Mouse (Mus musculus) embryonic facial prominence, embryonic 10.5 days (tissue): ENCODE measurements around the gene BC003965. TPM values are rescaled to one million over a fixed set of nuclear protein-coding genes. Genes with fewer than 3 reads are reported as not detected.

Experiments used
- polyA plus RNA-seq: library from polyadenylated mRNA; unstranded; fragments of >200 nt; fragmentation: Nextera tagmentation; extraction: Ambion mirVana; gene quantifications from 2 replicates; pipeline ENCODE4 v1.2.1, GENCODE M21; 2016

Gene BC003965
- polyA plus RNA-seq, 1 experiment from 2014 or later: 35.5 TPM

Other genes with a start within 250 kb of the BC003965 start
- gene Mapk8ip3, start 247.6 kb upstream of the BC003965 start, polyA plus RNA-seq: 40.8 and 40.9 TPM in 2 replicates
- 386 and 400 TPM in 2 replicates for gene Jpt2, start 223.9 kb upstream of the BC003965 start, polyA plus RNA-seq
- 8.3 and 8.6 TPM in 2 replicates for gene Cramp1l, start 168.8 kb upstream of the BC003965 start, polyA plus RNA-seq
- gene Ift140, start 168.5 kb upstream of the BC003965 start, polyA plus RNA-seq: 31.5 and 31.6 TPM in 2 replicates
- 10.6 and 11.0 TPM in 2 replicates for gene Tmem204, start 101.0 kb upstream of the BC003965 start, polyA plus RNA-seq
- gene Telo2, start 68.6 kb upstream of the BC003965 start, polyA plus RNA-seq: 54.0 and 55.5 TPM in 2 replicates
- 0.09 and 0.14 TPM in 2 replicates for gene Ptx4, start 63.8 kb upstream of the BC003965 start, polyA plus RNA-seq
- 24.4 and 27.5 TPM in 2 replicates for gene Clcn7, start 51.2 kb upstream of the BC003965 start, polyA plus RNA-seq
- not detected in 2 replicates for gene Ccdc154, start 22.1 kb upstream of the BC003965 start, polyA plus RNA-seq
- not detected in 2 replicates for gene Gm38655, start 9.1 kb upstream of the BC003965 start, polyA plus RNA-seq
- 9.6 and 10.9 TPM in 2 replicates for gene Unkl, start 3.8 kb downstream of the BC003965 start, polyA plus RNA-seq
- 36.1 and 41.5 TPM in 2 replicates for gene Gnptg, start 55.6 kb downstream of the BC003965 start, polyA plus RNA-seq
- 75.4 and 78.6 TPM in 2 replicates for gene Tsr3, start 55.6 kb downstream of the BC003965 start, polyA plus RNA-seq
- 0.67 and 0.94 TPM in 2 replicates for gene Baiap3, start 71.8 kb downstream of the BC003965 start, polyA plus RNA-seq
- 952 and 961 TPM in 2 replicates for gene Ube2i, start 90.1 kb downstream of the BC003965 start, polyA plus RNA-seq
- not detected in 2 replicates for gene Prss34, start 113.8 kb downstream of the BC003965 start, polyA plus RNA-seq
- not detected in 2 replicates for gene Prss28, start 124.1 kb downstream of the BC003965 start, polyA plus RNA-seq
- gene Prss29, start 134.1 kb downstream of the BC003965 start, polyA plus RNA-seq: not detected in 2 replicates
- gene Tpsab1, start 161.0 kb downstream of the BC003965 start, polyA plus RNA-seq: not detected in 2 replicates
- gene Tpsb2, start 181.8 kb downstream of the BC003965 start, polyA plus RNA-seq: not detected in 2 replicates
- gene Tpsg1, start 184.7 kb downstream of the BC003965 start, polyA plus RNA-seq: not detected in 2 replicates
- 2.9 and 3.3 TPM in 2 replicates for gene Cacna1h, start 249.2 kb downstream of the BC003965 start, polyA plus RNA-seq